Mouse (Mus musculus) bone marrow macrophage, adult 2 months (primary cell): ENCODE data around the gene Olfr1427. TPM values are rescaled to one million over a fixed set of nuclear protein-coding genes. Genes with fewer than 3 reads are reported as not detected.

Source experiments
- polyA plus RNA-seq: library from polyadenylated mRNA; stranded (reverse); fragments of >200 nt; gene quantifications from 2 replicates; pipeline ENCODE4 v1.2.4, GENCODE M21; 2012; ENCODE audit not compliant: missing spikeins, insufficient read depth, insufficient read length

Olfr1427 gene
- polyA plus RNA-seq, 1 experiment, result not detected

Other genes starting within 250 kb of the Olfr1427 start
- not detected in 2 replicates for gene Olfr1418, start 242.3 kb downstream of the Olfr1427 start, polyA plus RNA-seq
- gene Olfr1419, start 228.2 kb downstream of the Olfr1427 start, polyA plus RNA-seq, result not detected in 2 replicates
- not detected in 2 replicates for gene Olfr1420, start 216.8 kb downstream of the Olfr1427 start, polyA plus RNA-seq
- gene Patl1, start 190.9 kb downstream of the Olfr1427 start, polyA plus RNA-seq, result 26.7 and 31.3 TPM in 2 replicates
- gene Osbp, start 137.4 kb downstream of the Olfr1427 start, polyA plus RNA-seq, result 32.9 and 34.7 TPM in 2 replicates
- not detected in 2 replicates for gene Olfr1423, start 62.0 kb downstream of the Olfr1427 start, polyA plus RNA-seq
- not detected in 2 replicates for gene Olfr1424, start 40.7 kb downstream of the Olfr1427 start, polyA plus RNA-seq
- not detected in 2 replicates for gene Olfr1425, start 25.6 kb downstream of the Olfr1427 start, polyA plus RNA-seq
- not detected in 2 replicates for gene Olfr1426, start 11.3 kb downstream of the Olfr1427 start, polyA plus RNA-seq
- gene Olfr1428, start 12.6 kb upstream of the Olfr1427 start, polyA plus RNA-seq, result not detected in 2 replicates
- not detected in 2 replicates for gene Olfr76, start 19.9 kb upstream of the Olfr1427 start, polyA plus RNA-seq
- 0.20 and 0.28 TPM in 2 replicates for gene Olfr1555-ps1, start 66.8 kb upstream of the Olfr1427 start, polyA plus RNA-seq
- not detected in 2 replicates for gene Olfr1431, start 97.3 kb upstream of the Olfr1427 start, polyA plus RNA-seq
- gene Olfr1432, start 129.3 kb upstream of the Olfr1427 start, polyA plus RNA-seq, result not detected in 2 replicates
- gene Olfr262, start 138.3 kb upstream of the Olfr1427 start, polyA plus RNA-seq, result not detected in 2 replicates
- gene Olfr235, start 157.7 kb upstream of the Olfr1427 start, polyA plus RNA-seq, result not detected in 2 replicates
- gene Olfr1434, start 176.5 kb upstream of the Olfr1427 start, polyA plus RNA-seq, result not detected in 2 replicates
- gene Olfr1436, start 195.8 kb upstream of the Olfr1427 start, polyA plus RNA-seq, result not detected in 2 replicates
- not detected in 2 replicates for gene Olfr1437, start 221.8 kb upstream of the Olfr1427 start, polyA plus RNA-seq
- 0.17 TPM in 1 of 2 replicates, not detected in the other for gene Olfr1438-ps1, start 232.6 kb upstream of the Olfr1427 start, polyA plus RNA-seq